Mouse (Mus musculus) MEL (cell line): ENCODE results near the gene Hmgcs1. TPM values are rescaled to one million over a fixed set of nuclear protein-coding genes. Genes with fewer than 3 reads are reported as not detected.

ENCODE experiments used
- DNase-seq: peaks from one replicate; pipeline ENCODE4 v3.0.0; 2011; ENCODE audit warnings: low read depth, low spot score
- H3K27ac ChIP-seq: 2 replicates; pipeline ENCODE4 v1.5.1; 2012; ENCODE audit warnings: low read depth, mild to moderate bottlenecking, control low read depth, low read length, moderate library complexity; ENCODE audit not compliant: control insufficient read depth
- H3K27me3 ChIP-seq, 2 experiments: fragments of 150-350 bp in 1 of 2; sonication (generic) in 1 of 2; 2 replicates each; pipeline ENCODE4 v1.6.1; 2012; ENCODE audit warnings: low read length in 2 of 2, mild to moderate bottlenecking in 2 of 2, improper control_type of control experiment in 1 of 2, moderate library complexity in 1 of 2; ENCODE audit not compliant: insufficient read depth in 2 of 2, control insufficient read depth in 1 of 2
- H3K36me3 ChIP-seq, 2 experiments: 2 replicates each; pipeline ENCODE4 v1.6.1; 2012 to 2014; ENCODE audit warnings: low read length in 2 of 2, improper control_type of control experiment in 1 of 2, inconsistent platforms in 1 of 2, mild to moderate bottlenecking in 1 of 2; ENCODE audit not compliant: insufficient read depth in 2 of 2, control insufficient read depth in 1 of 2
- H3K4me1 ChIP-seq, 2 experiments: fragments of 150-350 bp in 1 of 2; sonication (generic) in 1 of 2; 2 replicates each; pipeline ENCODE4 v1.6.1; 2012; ENCODE audit warnings: low read length in 2 of 2, improper control_type of control experiment in 1 of 2, mild to moderate bottlenecking in 1 of 2; ENCODE audit not compliant: insufficient read depth in 2 of 2, control insufficient read depth in 1 of 2
- H3K4me3 ChIP-seq, 2 experiments: fragments of 150-350 bp in 1 of 2; sonication (generic) in 1 of 2; 2 replicates each; pipeline ENCODE4 v1.5.1; 2012; ENCODE audit warnings: low read depth in 2 of 2, low read length in 2 of 2, mild to moderate bottlenecking in 2 of 2, moderate library complexity in 2 of 2, control low read depth in 1 of 2, improper control_type of control experiment in 1 of 2; ENCODE audit not compliant: control insufficient read depth in 1 of 2, insufficient read depth in 1 of 2
- H3K79me2 ChIP-seq: 2 replicates; pipeline ENCODE4 v1.6.1; 2012; ENCODE audit warnings: mild to moderate bottlenecking, low read length, moderate library complexity; ENCODE audit not compliant: control insufficient read depth, poor library complexity, insufficient read depth
- H3K9ac ChIP-seq: 2 replicates; pipeline ENCODE4 v1.6.1; 2012; ENCODE audit warnings: low read depth, mild to moderate bottlenecking, control low read depth, low read length, moderate library complexity; ENCODE audit not compliant: control insufficient read depth, poor library complexity, severe bottlenecking
- H3K9me3 ChIP-seq: fragments of 150-350 bp; sonication (generic); replicated peaks from 2 replicates; pipeline ENCODE4 v1.6.1; 2012; ENCODE audit warnings: mild to moderate bottlenecking, low read length, improper control_type of control experiment, moderate library complexity; ENCODE audit not compliant: insufficient read depth
- BHLHE40 ChIP-seq: IDR thresholded peaks from 2 replicates; pipeline ENCODE4 v1.6.1; 2012; ENCODE audit warnings: low read depth, mild to moderate bottlenecking, inconsistent platforms, low read length, improper control_type of control experiment, borderline replicate concordance
- CTCF ChIP-seq, 3 experiments: IDR thresholded peaks in 2 of 3; conservative IDR thresholded peaks in 1 of 3; 2 replicates each; pipeline ENCODE4 v1.5.1; 2011 to 2012; ENCODE audit warnings: low read length in 3 of 3, low read depth in 2 of 3, mild to moderate bottlenecking in 2 of 3, improper control_type of control experiment in 1 of 3, inconsistent platforms in 1 of 3, mixed read lengths in 1 of 3, moderate library complexity in 1 of 3; ENCODE audit not compliant: control insufficient read depth in 1 of 3, insufficient read depth in 1 of 3, poor library complexity in 1 of 3, severe bottlenecking in 1 of 3
- ETS1 ChIP-seq: IDR thresholded peaks from 2 replicates; pipeline ENCODE4 v1.6.1; 2012; ENCODE audit warnings: low read depth, mild to moderate bottlenecking, inconsistent platforms, low read length, improper control_type of control experiment, moderate library complexity
- GABPA ChIP-seq: IDR thresholded peaks from 2 replicates; pipeline ENCODE4 v1.6.1; 2012; ENCODE audit warnings: low read depth, mild to moderate bottlenecking, inconsistent platforms, low read length, improper control_type of control experiment, moderate library complexity
- HCFC1 ChIP-seq: IDR thresholded peaks from 2 replicates; pipeline ENCODE4 v1.6.1; 2012; ENCODE audit warnings: low read depth, mild to moderate bottlenecking, inconsistent platforms, low read length, improper control_type of control experiment, moderate library complexity
- MAFK ChIP-seq: IDR thresholded peaks from 2 replicates; pipeline ENCODE4 v1.6.1; 2011; ENCODE audit warnings: low read depth, mild to moderate bottlenecking, low read length, improper control_type of control experiment, borderline replicate concordance
- MEF2A ChIP-seq: IDR thresholded peaks from 2 replicates; pipeline ENCODE4 v1.6.1; 2014; ENCODE audit warnings: low read depth, mild to moderate bottlenecking, inconsistent platforms, low read length, improper control_type of control experiment; ENCODE audit not compliant: poor library complexity, insufficient replicate concordance, severe bottlenecking; ENCODE audit errors: extremely low read depth
- MYB ChIP-seq: IDR thresholded peaks from 2 replicates; pipeline ENCODE4 v1.6.1; 2011; ENCODE audit warnings: mild to moderate bottlenecking, low read depth, low read length, improper control_type of control experiment
- NRF1 ChIP-seq: IDR thresholded peaks from 2 replicates; pipeline ENCODE4 v1.6.1; 2014; ENCODE audit warnings: low read depth, mild to moderate bottlenecking, inconsistent platforms, low read length, improper control_type of control experiment, moderate library complexity; ENCODE audit not compliant: poor library complexity, insufficient read depth, severe bottlenecking
- RAD21 ChIP-seq: IDR thresholded peaks from 2 replicates; pipeline ENCODE4 v1.6.1; 2011; ENCODE audit warnings: mild to moderate bottlenecking, low read depth, low read length, improper control_type of control experiment
- RCOR1 ChIP-seq: IDR thresholded peaks from 2 replicates; pipeline ENCODE4 v1.6.1; 2012; ENCODE audit warnings: low read depth, mild to moderate bottlenecking, inconsistent platforms, low read length, improper control_type of control experiment
- SMC3 ChIP-seq: IDR thresholded peaks from 2 replicates; pipeline ENCODE4 v1.6.1; 2011; ENCODE audit warnings: low read depth, low read length, improper control_type of control experiment
- TBP ChIP-seq: IDR thresholded peaks from 2 replicates; pipeline ENCODE4 v1.8.0; 2011; ENCODE audit warnings: low read depth, low read length, improper control_type of control experiment
- TCF12 ChIP-seq: IDR thresholded peaks from 2 replicates; pipeline ENCODE4 v1.6.1; 2014; ENCODE audit warnings: low read depth, mild to moderate bottlenecking, inconsistent platforms, low read length, improper control_type of control experiment, moderate library complexity
- USF2 ChIP-seq, 2 experiments: IDR thresholded peaks; 2 replicates each; pipeline ENCODE4 v1.6.1; 2011 to 2012; ENCODE audit warnings: improper control_type of control experiment in 2 of 2, low read length in 2 of 2, borderline replicate concordance in 1 of 2, inconsistent platforms in 1 of 2, low read depth in 1 of 2, mild to moderate bottlenecking in 1 of 2; ENCODE audit not compliant: insufficient read depth in 1 of 2
- ZC3H11A ChIP-seq: IDR thresholded peaks from 2 replicates; pipeline ENCODE4 v1.6.1; 2012; ENCODE audit warnings: low read depth, mild to moderate bottlenecking, inconsistent platforms, low read length, improper control_type of control experiment
- ZNF384 ChIP-seq: IDR thresholded peaks from 2 replicates; pipeline ENCODE4 v1.6.1; 2012; ENCODE audit warnings: low read depth, mild to moderate bottlenecking, inconsistent platforms, low read length, improper control_type of control experiment
- polyA plus RNA-seq, 2 experiments: library from polyadenylated mRNA; stranded (reverse) in 1 of 2; unstranded in 1 of 2; fragments of >175 nt in 1 of 2; fragments of >200 nt in 1 of 2; gene quantifications; 2 replicates each; pipeline versions ENCODE4 v1.2.1 to v1.2.4; 2012; ENCODE audit warnings: low replicate concordance in 2 of 2, low read depth in 1 of 2; ENCODE audit not compliant: insufficient read length in 2 of 2, insufficient read depth in 1 of 2, missing spikeins in 1 of 2
- total RNA-seq: library from RNA; depleted of rRNA; stranded (reverse); fragments of 300-350 nt; gene quantifications from 2 replicates; pipeline ENCODE4 v1.2.3, GENCODE M21; 2012

The Hmgcs1 gene
- total and polyA plus RNA-seq, 3 experiments, result 13.6 to 19.3 TPM; not detected in 1

DNA sequence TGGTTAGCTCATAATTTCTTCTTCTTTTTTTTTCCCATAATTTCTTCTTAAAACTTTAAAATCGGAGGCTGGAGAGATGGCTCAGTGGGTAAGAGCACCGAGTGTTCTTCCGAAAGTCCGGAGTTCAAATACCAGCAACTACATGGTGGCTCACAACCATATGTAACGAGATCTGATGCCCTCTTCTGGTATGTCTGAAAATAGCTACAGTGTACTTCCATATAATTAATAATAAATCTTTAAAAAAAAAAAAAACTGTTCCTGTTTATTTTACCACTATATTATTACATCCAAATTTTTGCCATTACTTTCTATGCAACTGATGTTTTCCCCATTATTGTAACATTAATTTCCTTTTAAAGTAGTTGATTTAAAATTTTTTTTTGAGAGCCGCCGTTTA, 34.4 kb downstream of the Hmgcs1 start:
- Histone ChIP-seq H3K9ac (no peak overlapping the region), H3K36me3 (no peaks in the 10 kb centered on the region), H3K4me1 (no peaks in the 10 kb centered on the region), H3K27ac (no peak overlapping the region), H3K27me3 (peaks cover 0 to 2% of the 10 kb centered on the region in 2 experiments; a peak in 2 of 4 replicates), H3K9me3 (no peaks in the 10 kb centered on the region), H3K4me3 (no peak overlapping the region), H3K79me2 (no peaks in the 10 kb centered on the region)
- TF ChIP-seq RAD21 (peak; percentile 22), CTCF (IDR thresholded peaks at IDR 0.05 in 2 of 3, conservative IDR thresholded peaks at IDR 0.05 in 1 of 3; ENCODE audit: control insufficient read depth in 1 of 3, insufficient read depth in 1 of 3, low read depth in 2 of 3, low read length in 3 of 3, poor library complexity in 1 of 3, severe bottlenecking in 1 of 3) (peak in 1 of 3 experiments; percentile 19; a peak in 1 of 6 replicates), SMC3 (peak; percentile 39), MAFK (no peak)
- DNase-seq, result no peak

DNA sequence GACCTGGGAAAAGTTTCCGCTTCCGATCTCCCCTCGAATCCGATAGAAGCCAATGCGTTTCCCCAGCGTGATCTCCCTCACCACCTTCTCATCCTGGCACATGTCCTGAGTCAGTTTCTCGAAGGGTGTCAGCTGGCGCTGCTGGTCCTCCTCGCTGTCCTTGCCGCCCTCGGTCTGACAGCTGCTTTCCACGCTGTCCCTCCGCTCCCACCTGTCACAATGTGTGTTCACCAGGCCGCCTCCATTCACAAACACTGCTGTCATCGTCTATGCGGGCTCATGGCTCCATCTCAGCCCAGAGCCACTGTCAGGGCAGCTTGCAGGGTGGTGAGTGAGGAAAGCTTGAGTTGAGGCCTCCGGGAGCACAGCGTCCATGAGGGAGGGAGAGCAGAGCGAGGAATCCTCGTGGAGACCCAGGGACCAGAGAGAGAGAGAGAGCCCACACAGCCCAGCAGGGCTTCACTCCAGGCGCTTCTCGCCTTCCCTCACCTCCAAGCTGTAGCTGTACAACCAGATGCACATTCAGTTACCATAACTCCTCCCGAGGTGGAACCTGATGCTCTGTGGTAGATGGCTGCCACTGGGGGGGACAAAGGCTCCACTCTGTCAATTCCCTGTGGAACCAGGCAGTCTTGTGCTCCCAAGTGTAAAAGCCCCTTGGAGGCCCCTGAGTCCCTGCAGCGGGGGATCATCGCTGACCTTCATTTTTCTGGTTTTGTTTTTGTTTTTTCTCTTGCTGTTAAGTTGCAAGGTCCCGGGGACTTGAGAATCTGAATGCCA, 37.6 kb downstream of the Hmgcs1 start:
- H3K4me3 ChIP-seq, result no peak overlapping the region
- no peak for TF ChIP-seq NRF1
- no peak for TF ChIP-seq RAD21
- no peak for TF ChIP-seq GABPA
- no peak for TF ChIP-seq USF2 (IDR thresholded peaks at IDR 0.05; ENCODE audit: borderline replicate concordance in 1 of 2, insufficient read depth in 1 of 2, low read depth in 1 of 2, low read length in 2 of 2)
- TF ChIP-seq MEF2A, result no peak
- TF ChIP-seq TBP, result no peak
- TF ChIP-seq BHLHE40, result no peak
- TF ChIP-seq HCFC1, result no peak
- TF ChIP-seq MYB, result no peak
- no peak for TF ChIP-seq ZNF384
- no peak for TF ChIP-seq ETS1
- TF ChIP-seq TCF12, result no peak
- TF ChIP-seq RCOR1, result no peak
- no peak for TF ChIP-seq ZC3H11A
- TF ChIP-seq, all 39 proteins: peak for 0
- no peak for DNase-seq
- no peak overlapping the region for H3K9ac ChIP-seq
- peaks cover 0 to 2% of the 10 kb centered on the region in 2 experiments; a peak in 2 of 4 replicates for H3K27me3 ChIP-seq
- H3K27ac ChIP-seq, result no peak overlapping the region
- H3K36me3 ChIP-seq, result no peaks in the 10 kb centered on the region
- no peaks in the 10 kb centered on the region for H3K9me3 ChIP-seq
- H3K4me1 ChIP-seq, result no peaks in the 10 kb centered on the region
- H3K79me2 ChIP-seq, result no peaks in the 10 kb centered on the region
